Mouse (Mus musculus) central nervous system, embryonic 11.5 days (tissue): Measurements from ENCODE around the gene Cd34. TPM values are rescaled to one million over a fixed set of nuclear protein-coding genes. Genes with fewer than 3 reads are reported as not detected.

Experiments
- polyA plus RNA-seq: library from polyadenylated mRNA; depleted of rRNA; stranded (reverse); fragments of >200 nt; gene quantifications from 2 replicates; pipeline ENCODE4 v1.2.3, GENCODE M21; 2012; rRNA removed

Cd34 gene
- polyA plus RNA-seq = 21.7 and 38.1 TPM in 2 replicates

GRCm38 (mm10) chr1:194938715-194939114 is at the start of gene Cd34:
Gene Cd34, plus strand, starts transcription at chr1:194938819.

Other genes starting within 250 kb of the Cd34 start
- 1.3 and 2.6 TPM in 2 replicates for gene Cd46, start 153.4 kb downstream of the Cd34 start, polyA plus RNA-seq
- 24.0 and 39.4 TPM in 2 replicates for gene Cr1l, start 192.8 kb downstream of the Cd34 start, polyA plus RNA-seq
- 0.05 TPM in 2 replicates for gene Cr2, start 237.9 kb downstream of the Cd34 start, polyA plus RNA-seq